Mouse (Mus musculus) cortical plate, adult 2 months (tissue): ENCODE results near the gene Nkx2-3.

Source experiments
- CTCF ChIP-seq: fragments of 200-500 bp; IDR thresholded peaks from 2 replicates; pipeline ENCODE4 v1.5.1; 2011; ENCODE audit warnings: mild to moderate bottlenecking, control low read depth, low read length; ENCODE audit not compliant: insufficient read depth; ENCODE audit errors: extremely low read depth
- POLR2A ChIP-seq: fragments of 200-500 bp; IDR thresholded peaks from 2 replicates; pipeline ENCODE4 v1.6.1; 2011; ENCODE audit warnings: mild to moderate bottlenecking, low read length, control low read depth; ENCODE audit not compliant: insufficient read depth; ENCODE audit errors: extremely low read depth

GRCm38 (mm10) chr19:43601440-43601839 is 10.7 kb upstream of the Nkx2-3 start:
- TF ChIP-seq CTCF (no peak), POLR2A (no peak)
